Mouse (Mus musculus): ENCODE data around the gene Cdk15.

The Cdk15 gene

GRCm38 (mm10) chr1:59326854-59327395, 70.2 kb downstream of the Cdk15 start:
- no peak for DNase-seq (ENCODE audit: low spot score)

- DNase-seq (ENCODE audit: low spot score), result no peak
Measured at GRCm38 (mm10) chr1:59332737-59333385, 76.2 kb downstream of the Cdk15 start.

DNA sequence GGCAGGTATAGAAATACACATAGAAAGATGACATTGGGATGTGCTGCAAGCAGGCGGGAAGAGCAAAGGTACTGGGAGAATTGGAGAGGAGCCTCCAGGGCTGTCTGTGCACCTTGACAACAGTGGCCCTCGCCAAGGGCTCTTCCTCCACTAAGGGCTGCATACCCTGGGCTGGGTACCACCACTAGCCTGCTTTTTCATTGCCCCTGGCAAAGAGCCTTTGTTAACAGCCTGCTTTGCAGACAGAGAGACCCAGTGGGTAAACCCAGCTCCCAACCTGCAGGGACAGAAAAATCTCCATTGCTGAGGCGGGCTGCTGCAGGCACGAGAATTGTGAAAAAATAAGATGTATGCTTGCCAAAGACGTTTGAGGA, 76.7 kb downstream of the Cdk15 start:
- no peak for DNase-seq (ENCODE audit: low spot score)

- DNase-seq (ENCODE audit: low spot score), result no peak
Measured at GRCm38 (mm10) chr1:59333860-59334561, 77.3 kb downstream of the Cdk15 start.

- no peak for DNase-seq (ENCODE audit: low spot score)
Measured at GRCm38 (mm10) chr1:59334562-59334890, 77.8 kb downstream of the Cdk15 start.

GRCm38 (mm10) chr1:59336256-59336655, 79.5 kb downstream of the Cdk15 start:
- no peak for DNase-seq (ENCODE audit: low spot score)

GRCm38 (mm10) chr1:59340814-59341588, 84.3 kb downstream of the Cdk15 start:
- no peak for DNase-seq (ENCODE audit: low spot score)

- no peak for DNase-seq (ENCODE audit: low spot score)
Measured at GRCm38 (mm10) chr1:59341697-59342096, 85.0 kb downstream of the Cdk15 start.

GRCm38 (mm10) chr1:59342146-59342545, 85.4 kb downstream of the Cdk15 start:
- no peak for DNase-seq (ENCODE audit: low spot score)

DNA sequence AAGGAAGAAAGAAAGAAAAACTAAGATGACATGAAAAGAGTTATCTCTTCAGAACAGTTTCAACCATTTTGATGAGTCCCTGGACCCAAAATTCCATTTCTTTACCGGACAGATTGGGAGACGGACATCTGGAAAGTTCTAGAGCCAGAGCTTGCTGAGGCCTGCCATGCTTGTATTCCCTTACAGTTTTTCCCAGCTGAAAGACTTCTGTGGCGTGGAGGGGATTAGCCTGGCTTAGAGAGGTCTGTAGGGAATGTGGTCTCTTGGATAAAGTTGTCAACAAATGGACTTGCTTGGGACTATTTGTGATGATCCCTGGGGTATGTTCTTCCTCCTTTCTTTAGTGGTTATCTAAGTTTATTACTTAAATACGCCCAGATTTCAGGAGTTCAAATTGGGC, 96.0 kb downstream of the Cdk15 start:
- DNase-seq (ENCODE audit: low spot score), result no peak

- no peak for DNase-seq (ENCODE audit: low spot score)
Measured at GRCm38 (mm10) chr1:59355440-59355839, 98.7 kb downstream of the Cdk15 start.

DNA sequence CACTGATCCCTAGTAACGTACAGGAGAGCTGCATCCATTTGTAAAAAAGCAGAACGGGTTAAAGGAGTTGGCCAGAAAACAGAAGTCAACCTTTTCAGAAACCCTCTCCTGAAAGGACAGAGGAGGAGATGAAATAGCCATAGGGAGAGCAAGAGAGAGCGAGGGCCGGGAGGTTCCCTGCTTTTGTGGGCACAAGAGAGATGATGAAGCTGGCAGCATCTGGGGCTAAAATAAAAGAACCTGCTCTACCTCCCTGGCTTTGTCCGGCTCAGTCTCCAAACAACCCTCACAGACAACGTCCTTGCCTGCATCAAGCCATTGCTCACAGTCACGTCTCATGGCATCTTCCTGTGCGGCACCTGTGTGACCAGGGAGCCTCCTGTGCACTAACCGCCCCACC, 102.4 kb downstream of the Cdk15 start:
- DNase-seq (ENCODE audit: low spot score), result no peak

GRCm38 (mm10) chr1:59360834-59361233, 104.1 kb downstream of the Cdk15 start:
- no peak for DNase-seq (ENCODE audit: low spot score)

DNA sequence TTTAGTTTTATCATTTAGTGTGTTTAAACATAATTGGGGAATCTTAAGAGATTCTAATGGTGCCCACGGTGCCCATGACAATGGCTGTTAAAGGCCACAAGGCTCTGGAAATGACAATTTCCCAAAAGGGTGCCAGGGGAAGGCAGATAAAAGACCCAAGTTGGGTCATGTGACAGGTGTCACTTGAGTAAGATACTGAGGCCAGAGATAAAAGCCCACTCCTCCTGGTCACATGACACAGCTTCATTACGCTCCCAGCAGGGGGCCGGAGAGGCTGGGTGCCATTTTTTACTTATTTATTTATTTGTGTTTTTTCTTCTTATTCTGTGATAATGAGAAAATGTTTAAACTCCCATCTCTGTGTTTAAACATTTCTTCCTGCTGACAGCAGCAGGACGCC, 104.8 kb downstream of the Cdk15 start:
- no peak for DNase-seq (ENCODE audit: low spot score)

GRCm38 (mm10) chr1:59361966-59362365, 105.3 kb downstream of the Cdk15 start:
- DNase-seq (ENCODE audit: low spot score), result no peak

DNA sequence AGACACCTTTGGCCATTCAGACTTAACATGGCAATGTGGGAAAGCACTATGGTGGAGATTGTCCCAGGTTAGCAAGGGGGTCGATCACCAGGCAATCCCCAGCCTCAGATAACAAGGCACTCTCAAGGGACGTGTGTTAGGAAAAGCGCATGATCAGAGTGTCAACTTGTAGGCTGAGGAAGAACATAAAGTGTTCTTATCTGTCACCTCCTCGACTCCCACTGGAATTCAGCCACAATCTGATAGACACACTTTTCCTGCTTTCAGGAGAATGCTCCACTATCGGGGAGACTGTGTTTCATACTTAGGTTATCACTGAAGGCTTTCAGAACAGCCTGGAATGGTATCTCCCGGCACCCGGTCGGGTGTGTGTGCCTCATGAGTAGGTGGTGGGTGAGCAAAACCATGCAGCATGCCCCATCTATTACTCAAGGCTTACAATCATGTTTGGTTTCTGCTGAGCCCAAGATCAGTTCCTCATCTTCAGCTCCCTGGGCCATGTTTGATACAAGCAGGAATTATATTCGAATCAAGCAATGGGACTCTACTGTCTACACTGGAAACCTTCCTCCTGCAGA, 107.8 kb downstream of the Cdk15 start:
- DNase-seq (ENCODE audit: low spot score), result no peak

GRCm38 (mm10) chr1:59367928-59368648, 111.4 kb downstream of the Cdk15 start:
- peak; percentile 14 for DNase-seq (ENCODE audit: low spot score)

- DNase-seq (ENCODE audit: low spot score), result no peak
Measured at GRCm38 (mm10) chr1:59368649-59369319, 112.1 kb downstream of the Cdk15 start.

- DNase-seq (ENCODE audit: low spot score), result no peak
Measured at GRCm38 (mm10) chr1:59369320-59369685, 112.6 kb downstream of the Cdk15 start.

GRCm38 (mm10) chr1:59370355-59370950, 113.7 kb downstream of the Cdk15 start:
- DNase-seq (ENCODE audit: low spot score), result no peak

GRCm38 (mm10) chr1:59376021-59376548, 119.4 kb downstream of the Cdk15 start:
- no peak for DNase-seq (ENCODE audit: low spot score)

Measured in urinary bladder, postnatal 25 days (tissue).